Mouse (Mus musculus) liver, embryonic 15.5 days (tissue): ENCODE measurements around the gene Ddx46. TPM values are rescaled to one million over a fixed set of nuclear protein-coding genes. Genes with fewer than 3 reads are reported as not detected.

Experiments used
- ATAC-seq: fragments of 200-750 bp; cut with Nextera tagmentation; 2 replicates; pipeline ENCODE4 v1.8.0; 2017; ENCODE audit warnings: moderate number of reproducible peaks, mild to moderate bottlenecking, moderate library complexity; ENCODE audit not compliant: insufficient read depth
- H3K27ac ChIP-seq: fragments of 300-500 bp; sonication (generic); replicated peaks from 2 replicates; pipeline ENCODE4 v1.5.1; 2015; ENCODE audit warnings: mild to moderate bottlenecking, inconsistent platforms
- H3K27me3 ChIP-seq: fragments of 300-500 bp; sonication (generic); 2 replicates; pipeline ENCODE4 v1.6.1; 2015; ENCODE audit warnings: mild to moderate bottlenecking, inconsistent platforms
- H3K36me3 ChIP-seq: fragments of 300-500 bp; sonication (generic); replicated peaks from 2 replicates; pipeline ENCODE4 v1.6.1; 2015; ENCODE audit warnings: moderate library complexity, mild to moderate bottlenecking, inconsistent platforms
- H3K4me1 ChIP-seq: fragments of 300-500 bp; sonication (generic); replicated peaks from 2 replicates; pipeline ENCODE4 v1.6.1; 2015; ENCODE audit warnings: inconsistent platforms
- H3K4me2 ChIP-seq: fragments of 300-500 bp; sonication (generic); 2 replicates; pipeline ENCODE4 v1.6.1; 2015; ENCODE audit warnings: moderate library complexity, mild to moderate bottlenecking, inconsistent platforms
- H3K4me3 ChIP-seq: fragments of 300-500 bp; sonication (generic); replicated peaks from 2 replicates; pipeline ENCODE4 v1.5.1; 2015; ENCODE audit warnings: mild to moderate bottlenecking, inconsistent platforms
- H3K9ac ChIP-seq: fragments of 300-500 bp; sonication (generic); 2 replicates; pipeline ENCODE4 v1.6.1; 2015; ENCODE audit warnings: moderate library complexity, mild to moderate bottlenecking, inconsistent platforms
- H3K9me3 ChIP-seq: fragments of 300-500 bp; sonication (generic); replicated peaks from 2 replicates; pipeline ENCODE4 v1.6.1; 2016; ENCODE audit warnings: inconsistent platforms
- WGBS: fragments of 180-500 bp; shearing (Covaris S2); methylation state at CpG from one replicate; pipeline ENCODE4 v1.1.7; 2015; ENCODE audit warnings: mixed read lengths; ENCODE audit not compliant: insufficient replicate concordance; 5-methylcytosine and 5-hydroxymethylcytosine counted together
- polyA plus RNA-seq: library from polyadenylated mRNA; unstranded; fragments of >200 nt; fragmentation: Nextera tagmentation; extraction: Ambion mirVana; gene quantifications from 2 replicates; pipeline ENCODE4 v1.2.1, GENCODE M21; 2015

Ddx46 gene
- polyA plus RNA-seq, 1 experiment from 2014 or later: 13.2 TPM

DNA sequence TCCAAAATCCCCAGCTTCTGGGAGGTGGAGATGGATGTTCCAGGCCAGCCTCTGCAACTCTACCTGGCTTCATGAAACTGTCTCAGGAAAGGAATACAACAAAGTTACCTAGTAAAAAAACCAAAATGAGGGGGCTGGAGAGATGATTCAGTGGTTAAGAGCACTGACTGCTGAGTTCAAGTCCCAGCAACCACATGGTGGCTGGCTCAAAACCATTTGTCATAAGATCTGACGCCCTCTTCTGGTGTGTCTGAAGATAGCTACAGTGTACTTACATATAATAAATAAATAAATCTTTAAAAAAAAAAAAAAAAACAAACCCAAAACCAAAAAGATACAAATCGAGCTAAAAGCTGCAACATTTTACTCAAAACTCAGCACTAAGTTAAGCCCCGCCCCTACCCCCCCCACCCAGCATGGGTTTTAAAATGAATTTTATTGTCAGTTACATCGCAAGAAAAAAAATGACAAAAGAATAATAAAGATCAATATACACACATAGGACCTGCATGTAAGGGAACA, 91.8 kb downstream of the Ddx46 start:
- H3K4me3 ChIP-seq: peak overlapping the region; percentile 74
- H3K36me3 ChIP-seq: 0 out of 2 replicates have a peak, but pooled peaks cover 3% of the 10 kb centered on the region
- no peaks in the 10 kb centered on the region for H3K27me3 ChIP-seq
- H3K4me2 ChIP-seq: peak overlapping the region; percentile 96
- H3K9me3 ChIP-seq: no peaks in the 10 kb centered on the region
- peaks cover 10% of the 10 kb centered on the region; the same call in 1 of the 2 replicates for H3K4me1 ChIP-seq
- no peak for ATAC-seq
- H3K9ac ChIP-seq: peak overlapping the region; percentile 79
- 1% methylated on average over 4 of the region's 4 CpGs for WGBS
- peak overlapping the region; percentile 98 for H3K27ac ChIP-seq

GRCm38 (mm10) chr13:55727120-55727838, 92.5 kb downstream of the Ddx46 start, which contains the start of gene Pcbd2:
Pcbd2 (plus strand) TSS chr13:55727368.
- no peaks in the 10 kb centered on the region for H3K27me3 ChIP-seq
- H3K4me1 ChIP-seq: peaks cover 13% of the 10 kb centered on the region
- H3K4me3 ChIP-seq: peak within 1 kb of the TSS; percentile 74
- under 1% methylated on average over 61 of the region's 73 CpGs for WGBS
- H3K4me2 ChIP-seq: peak within 1 kb of the TSS; percentile 96
- peak within 1 kb of the TSS; percentile 79 for H3K9ac ChIP-seq
- ATAC-seq: peak; percentile 88
- no peaks in the 10 kb centered on the region for H3K9me3 ChIP-seq
- H3K27ac ChIP-seq: peak within 1 kb of the TSS; percentile 98
- 0 out of 2 replicates have a peak, but pooled peaks cover 3% of the 10 kb centered on the region for H3K36me3 ChIP-seq

GRCm38 (mm10) chr13:55727839-55728238, 93.0 kb downstream of the Ddx46 start:
- Histone ChIP-seq H3K4me3 (peak overlapping the region; percentile 74), H3K27ac (peak overlapping the region; percentile 98), H3K4me1 (peaks cover 16% of the 10 kb centered on the region), H3K27me3 (no peaks in the 10 kb centered on the region), H3K9ac (peak overlapping the region; percentile 79), H3K9me3 (no peaks in the 10 kb centered on the region), H3K36me3 (0 out of 2 replicates have a peak, but pooled peaks cover 3% of the 10 kb centered on the region), H3K4me2 (peak overlapping the region; percentile 96)
- ATAC-seq: peak; percentile 67
- WGBS: 2% methylated on average over 19 of the region's 19 CpGs

DNA sequence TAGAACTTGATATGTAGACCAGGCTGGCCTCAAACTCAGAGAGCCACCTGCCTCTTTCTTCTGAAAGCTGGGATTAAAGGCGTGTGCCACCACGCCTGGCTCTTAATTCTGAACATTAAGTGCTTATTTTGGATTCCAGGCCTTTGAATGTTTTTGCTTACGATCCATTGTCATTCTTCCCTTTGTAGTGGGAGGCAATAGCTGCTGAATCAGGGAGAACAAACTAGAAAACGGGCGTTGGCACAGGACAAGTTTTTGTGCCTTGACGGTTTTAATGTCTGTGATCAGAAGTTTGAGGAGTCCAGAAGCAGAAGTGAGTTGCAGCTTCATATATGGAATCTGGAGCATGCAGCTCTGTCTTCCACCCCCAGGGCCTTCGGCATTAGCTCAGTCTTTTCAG, 95.9 kb downstream of the Ddx46 start:
- 0 out of 2 replicates have a peak, but pooled peaks cover under 1% of the 10 kb centered on the region for H3K36me3 ChIP-seq
- ATAC-seq: no peak
- no peaks in the 10 kb centered on the region for H3K9me3 ChIP-seq
- no peak overlapping the region for H3K4me3 ChIP-seq
- no peak overlapping the region for H3K27ac ChIP-seq
- H3K4me2 ChIP-seq: no peak overlapping the region
- H3K9ac ChIP-seq: no peak overlapping the region
- no peaks in the 10 kb centered on the region for H3K27me3 ChIP-seq
- WGBS: 82% methylated on average over 7 of the region's 7 CpGs
- peaks cover 16% of the 10 kb centered on the region for H3K4me1 ChIP-seq

Other genes with a start within 250 kb of the Ddx46 start
- not detected in 2 replicates for gene Slc34a1, start 236.8 kb upstream of the Ddx46 start, polyA plus RNA-seq
- not detected in 2 replicates for gene Pfn3, start 219.8 kb upstream of the Ddx46 start, polyA plus RNA-seq
- gene F12, start 208.2 kb upstream of the Ddx46 start, polyA plus RNA-seq: 118 and 151 TPM in 2 replicates
- gene Grk6, start 190.0 kb upstream of the Ddx46 start, polyA plus RNA-seq: 24.3 and 27.6 TPM in 2 replicates
- not detected in 2 replicates for gene Prr7, start 170.8 kb upstream of the Ddx46 start, polyA plus RNA-seq
- 7.5 and 7.6 TPM in 2 replicates for gene Dbn1, start 146.9 kb upstream of the Ddx46 start, polyA plus RNA-seq
- 25.2 and 29.5 TPM in 2 replicates for gene Pdlim7, start 121.4 kb upstream of the Ddx46 start, polyA plus RNA-seq
- gene Dok3, start 105.7 kb upstream of the Ddx46 start, polyA plus RNA-seq: 9.6 and 11.0 TPM in 2 replicates
- gene Ddx41, start 98.4 kb upstream of the Ddx46 start, polyA plus RNA-seq: 23.6 and 24.3 TPM in 2 replicates
- gene Fam193b, start 63.9 kb upstream of the Ddx46 start, polyA plus RNA-seq: 7.5 and 11.0 TPM in 2 replicates
- gene Tmed9, start 61.3 kb upstream of the Ddx46 start, polyA plus RNA-seq: 55.2 and 63.2 TPM in 2 replicates
- 5.9 and 6.9 TPM in 2 replicates for gene B4galt7, start 35.1 kb upstream of the Ddx46 start, polyA plus RNA-seq
- 13.3 and 14.7 TPM in 2 replicates for gene Caml, start 12.0 kb upstream of the Ddx46 start, polyA plus RNA-seq
- gene B230219D22Rik, start 58.1 kb downstream of the Ddx46 start, polyA plus RNA-seq: 10.7 and 11.3 TPM in 2 replicates
- 28.9 and 31.0 TPM in 2 replicates for gene Txndc15, start 79.6 kb downstream of the Ddx46 start, polyA plus RNA-seq
- 32.0 and 32.4 TPM in 2 replicates for gene Pcbd2, start 92.3 kb downstream of the Ddx46 start, polyA plus RNA-seq
- gene Catsper3, start 149.5 kb downstream of the Ddx46 start, polyA plus RNA-seq: not detected in 2 replicates
- gene Pitx1, start 201.2 kb downstream of the Ddx46 start, polyA plus RNA-seq: 0.03 and 0.09 TPM in 2 replicates